Mouse (Mus musculus): ENCODE measurements around the gene Akr1b3. TPM values are rescaled to one million over a fixed set of nuclear protein-coding genes. Genes with fewer than 3 reads are reported as not detected.

The Akr1b3 gene
- total RNA-seq, 2 experiments from 2014 or later, result 56.1 to 59.4 TPM

DNA sequence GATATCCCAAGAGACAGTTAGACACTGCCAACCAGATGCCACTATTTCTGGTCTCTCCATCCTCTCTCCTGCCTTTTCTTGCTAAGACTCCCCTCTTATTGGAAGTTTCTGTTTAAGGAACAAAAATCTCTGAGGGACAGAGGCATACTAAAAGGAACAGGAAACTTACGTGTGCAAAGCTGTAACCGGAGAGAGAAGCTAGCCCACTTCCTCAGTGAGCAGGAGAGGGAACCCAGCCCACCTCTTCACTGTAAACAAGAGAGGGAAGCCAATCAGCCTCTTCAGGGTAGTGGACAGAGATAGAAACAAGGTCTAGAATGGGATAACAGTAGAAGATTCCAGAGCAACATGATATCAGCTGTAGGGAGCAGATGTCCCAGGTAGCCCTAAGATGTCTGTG lies 44.2 kb downstream of the Akr1b3 start:
- intact Hi-C loops (cut with DNase I), result loop anchor here (10.0 kb wide), 1 partner anchor 78 kb away; no protein-coding TSS in a partner anchor

DNA sequence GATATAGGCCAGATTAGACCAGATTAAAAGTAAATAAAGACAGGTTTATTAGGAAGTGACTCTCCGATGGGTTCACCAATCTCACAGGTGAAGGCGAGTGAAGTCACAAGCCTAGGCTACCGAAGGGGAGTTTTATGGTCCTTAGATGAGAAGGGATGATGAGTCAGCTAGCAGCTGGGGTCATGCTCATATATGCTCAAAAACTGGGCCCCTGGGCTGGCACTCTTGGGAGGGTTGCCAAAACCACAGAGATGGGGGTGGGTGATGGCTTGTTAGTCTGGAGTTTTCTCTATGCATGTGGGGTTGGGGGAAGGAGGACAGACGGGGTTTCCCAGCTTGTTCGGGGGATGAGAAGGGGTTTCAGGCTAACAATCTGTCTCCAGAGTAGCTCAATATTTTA lies 44.8 kb downstream of the Akr1b3 start:
- intact Hi-C loops (cut with DNase I), result loop anchor here (10.0 kb wide), 1 partner anchor 78 kb away; no protein-coding TSS in a partner anchor

More for the DNA sequence above, 44.2 kb downstream of the Akr1b3 start:
- DNase-seq, result no peak

DNA sequence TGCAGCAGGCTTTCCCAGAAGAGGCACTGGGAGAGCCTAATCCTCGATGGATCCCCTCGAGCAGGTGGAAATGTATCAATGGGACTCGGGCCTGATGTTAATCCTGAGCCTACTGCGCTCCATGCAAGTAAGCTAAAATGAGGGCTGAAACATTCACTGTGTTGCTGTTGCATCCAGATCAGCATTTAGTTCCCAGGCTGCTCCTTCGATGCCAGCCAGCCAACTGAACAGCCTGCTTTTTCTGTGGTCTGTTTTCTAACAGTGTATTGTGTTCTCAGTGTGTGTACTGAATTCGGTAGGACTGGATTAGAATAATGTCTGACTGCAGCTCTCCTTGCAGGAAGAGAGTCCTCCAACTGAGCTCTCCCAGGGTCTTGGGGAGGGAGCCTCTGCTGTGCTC lies 46.6 kb downstream of the Akr1b3 start:
- intact Hi-C loops (cut with DNase I), result loop anchor here (10.0 kb wide), 1 partner anchor 76 kb away; no protein-coding TSS in a partner anchor
- no peak for DNase-seq

More for the DNA sequence above, 44.8 kb downstream of the Akr1b3 start:
- no peak for DNase-seq

DNA sequence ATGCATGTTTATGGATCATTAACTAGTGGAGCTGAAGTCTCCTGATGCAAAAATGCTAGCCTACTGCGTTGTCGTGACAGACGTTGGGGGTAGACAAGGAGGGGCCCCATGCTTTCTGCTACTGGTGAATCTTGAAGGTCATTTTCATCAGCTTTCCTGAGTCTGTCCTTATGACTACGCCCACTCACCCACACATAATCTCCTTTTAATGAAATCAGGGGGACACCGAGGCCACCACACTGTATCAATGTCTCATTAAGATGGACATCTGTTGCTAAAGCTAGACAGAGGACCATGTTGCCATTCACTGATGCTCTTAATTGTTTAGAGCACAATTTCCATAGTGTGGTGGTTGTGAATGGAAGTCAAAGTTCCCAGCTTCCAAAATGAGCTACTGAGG lies 58.7 kb downstream of the Akr1b3 start:
- DNase-seq, result no peak
- intact Hi-C loops (cut with DNase I), result loop anchor here (10.0 kb wide), 1 partner anchor 1374 kb away; no protein-coding TSS in a partner anchor

Other genes starting within 250 kb of the Akr1b3 start
- gene Slc35b4, start 140.4 kb downstream of the Akr1b3 start, total RNA-seq (2021), result 10 to 100 TPM; 35.8 to 36.9 TPM
- gene Akr1b8, start 36.6 kb upstream of the Akr1b3 start, total RNA-seq (2021), result 1 to 10 TPM in 1 of 2 experiments, under 1 TPM in 1; 0.28 to 1.2 TPM
- gene Akr1b10, start 66.7 kb upstream of the Akr1b3 start, total RNA-seq (2021), result 10 to 100 TPM in 1 of 2 experiments, 1 to 10 TPM in 1; 9.0 to 10.3 TPM
- not detected for gene Akr1b7, start 94.9 kb upstream of the Akr1b3 start, total RNA-seq (2021)
- gene Bpgm, start 158.7 kb upstream of the Akr1b3 start, total RNA-seq (2021), result 10 to 100 TPM; 68.3 to 68.6 TPM